Mouse (Mus musculus): ENCODE results near the gene Dnm3. TPM values are rescaled to one million over a fixed set of nuclear protein-coding genes. Genes with fewer than 3 reads are reported as not detected.

Gene Dnm3
- polyA plus RNA-seq, 1 experiment from 2014 or later: 11.3 TPM

DNA sequence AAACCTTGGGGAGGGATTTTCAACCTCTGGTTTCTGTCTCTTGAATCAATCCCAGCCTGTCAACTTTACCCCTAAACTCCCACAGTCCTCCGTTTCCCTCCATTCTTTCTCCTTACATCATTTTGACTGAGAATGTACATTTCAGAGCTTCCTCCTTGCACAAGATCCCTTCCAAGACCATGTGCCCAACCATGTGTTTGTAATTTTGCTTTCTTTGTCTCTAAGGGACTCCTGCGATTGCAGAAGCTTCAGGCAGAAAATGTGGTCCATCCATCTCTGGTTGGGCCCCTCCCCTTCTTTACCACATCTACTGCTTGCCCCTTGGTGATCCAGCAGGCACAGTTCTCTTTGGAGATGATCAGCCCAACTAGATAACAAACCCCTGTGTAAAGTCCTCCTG lies 165.2 kb downstream of the Dnm3 start:
- H3K4me3 ChIP-seq (ENCODE audit: low read depth, low read length): no peak overlapping the region
- H3K9me3 ChIP-seq (replicated peaks; ENCODE audit: control insufficient read depth, low read length): no peaks in the 10 kb centered on the region
- ATAC-seq (replicated peaks; ENCODE audit: insufficient number of reproducible peaks, low FRiP score, low TSS enrichment, low read depth): no peak
- H3K4me1 ChIP-seq (ENCODE audit: control insufficient read depth, insufficient read depth, low read length): no peaks in the 10 kb centered on the region
- no peaks in the 10 kb centered on the region for H3K36me3 ChIP-seq (replicated peaks; ENCODE audit: control insufficient read depth, insufficient read depth, low read depth, low read length)
- H3K27me3 ChIP-seq (ENCODE audit: control insufficient read depth, insufficient read depth, low read length): no peaks in the 10 kb centered on the region
- H3K4me2 ChIP-seq (ENCODE audit: low read depth, low read length): no peak overlapping the region
- H3K27ac ChIP-seq (replicated peaks; ENCODE audit: low read depth, low read length): no peak overlapping the region
- 53% methylated on average over 2 of the region's 2 CpGs for WGBS
- DNase-seq (ENCODE audit: low spot score): peak; percentile 59
- H3K9ac ChIP-seq (replicated peaks; ENCODE audit: low read length): no peak overlapping the region

DNA sequence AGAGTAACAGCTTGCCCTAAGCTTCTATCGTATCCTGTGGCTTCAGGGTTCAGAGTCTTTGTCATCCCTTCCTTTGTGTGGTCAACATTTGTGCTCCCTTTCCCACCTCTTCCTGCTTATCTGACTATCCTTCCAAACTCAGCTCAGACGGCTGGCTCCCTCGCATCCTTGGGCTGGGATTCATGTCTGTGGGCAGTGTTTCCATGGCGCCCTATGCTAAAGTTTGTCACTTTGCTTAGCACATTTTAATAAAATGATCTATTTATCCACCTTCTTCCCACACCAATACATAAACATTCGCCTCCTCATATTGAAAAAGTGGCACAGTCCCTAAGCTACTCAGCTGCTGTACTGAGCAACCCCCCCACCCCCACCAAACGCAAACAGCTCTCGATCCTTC lies 165.7 kb downstream of the Dnm3 start:
- ATAC-seq (replicated peaks; ENCODE audit: insufficient number of reproducible peaks, low FRiP score, low TSS enrichment, low read depth) (no peak), DNase-seq (ENCODE audit: low spot score) (no peak)
- Histone ChIP-seq H3K27ac (replicated peaks; ENCODE audit: low read depth, low read length) (no peak overlapping the region), H3K4me3 (ENCODE audit: low read depth, low read length) (no peak overlapping the region), H3K9me3 (replicated peaks; ENCODE audit: control insufficient read depth, low read length) (no peaks in the 10 kb centered on the region), H3K4me2 (ENCODE audit: low read depth, low read length) (no peak overlapping the region), H3K27me3 (ENCODE audit: control insufficient read depth, insufficient read depth, low read length) (no peaks in the 10 kb centered on the region), H3K36me3 (replicated peaks; ENCODE audit: control insufficient read depth, insufficient read depth, low read depth, low read length) (no peaks in the 10 kb centered on the region), H3K4me1 (ENCODE audit: control insufficient read depth, insufficient read depth, low read length) (no peaks in the 10 kb centered on the region), H3K9ac (replicated peaks; ENCODE audit: low read length) (no peak overlapping the region)
- 78% methylated on average over 7 of the region's 7 CpGs for WGBS

- H3K27ac ChIP-seq (replicated peaks; ENCODE audit: low read depth, low read length): peak overlapping the region; percentile 16; the same call in 1 of the 2 replicates
- no peak overlapping the region for H3K9ac ChIP-seq (replicated peaks; ENCODE audit: low read length)
- DNase-seq (ENCODE audit: low spot score): peak; percentile 60
- H3K36me3 ChIP-seq (replicated peaks; ENCODE audit: control insufficient read depth, insufficient read depth, low read depth, low read length): no peaks in the 10 kb centered on the region
- H3K4me3 ChIP-seq (ENCODE audit: low read depth, low read length): no peak overlapping the region
- H3K4me2 ChIP-seq (ENCODE audit: low read depth, low read length): no peak overlapping the region
- no peaks in the 10 kb centered on the region for H3K9me3 ChIP-seq (replicated peaks; ENCODE audit: control insufficient read depth, low read length)
- H3K27me3 ChIP-seq (ENCODE audit: control insufficient read depth, insufficient read depth, low read length): no peaks in the 10 kb centered on the region
- no peak for ATAC-seq (replicated peaks; ENCODE audit: insufficient number of reproducible peaks, low FRiP score, low TSS enrichment, low read depth)
- no peaks in the 10 kb centered on the region for H3K4me1 ChIP-seq (ENCODE audit: control insufficient read depth, insufficient read depth, low read length)
- WGBS: 40% methylated on average over 6 of the region's 6 CpGs
Measured at GRCm38 (mm10) chr1:162305247-162305646, 172.6 kb downstream of the Dnm3 start.

GRCm38 (mm10) chr1:162302480-162302879 lies 175.4 kb downstream of the Dnm3 start:
- Histone ChIP-seq H3K27ac (replicated peaks; ENCODE audit: low read depth, low read length) (no peak overlapping the region), H3K4me3 (ENCODE audit: low read depth, low read length) (no peak overlapping the region), H3K4me1 (ENCODE audit: control insufficient read depth, insufficient read depth, low read length) (no peaks in the 10 kb centered on the region), H3K36me3 (replicated peaks; ENCODE audit: control insufficient read depth, insufficient read depth, low read depth, low read length) (no peaks in the 10 kb centered on the region), H3K9ac (replicated peaks; ENCODE audit: low read length) (no peak overlapping the region), H3K4me2 (ENCODE audit: low read depth, low read length) (no peak overlapping the region), H3K27me3 (ENCODE audit: control insufficient read depth, insufficient read depth, low read length) (no peaks in the 10 kb centered on the region), H3K9me3 (replicated peaks; ENCODE audit: control insufficient read depth, low read length) (no peaks in the 10 kb centered on the region)
- 73% methylated on average over 4 of the region's 4 CpGs for WGBS
- ATAC-seq (replicated peaks; ENCODE audit: insufficient number of reproducible peaks, low FRiP score, low TSS enrichment, low read depth) (no peak), DNase-seq (ENCODE audit: low spot score) (no peak)

- Histone ChIP-seq H3K36me3 (replicated peaks; ENCODE audit: control insufficient read depth, insufficient read depth, low read depth, low read length) (no peaks in the 10 kb centered on the region), H3K9me3 (replicated peaks; ENCODE audit: control insufficient read depth, low read length) (no peaks in the 10 kb centered on the region), H3K4me1 (ENCODE audit: control insufficient read depth, insufficient read depth, low read length) (no peaks in the 10 kb centered on the region), H3K27me3 (ENCODE audit: control insufficient read depth, insufficient read depth, low read length) (no peaks in the 10 kb centered on the region), H3K9ac (replicated peaks; ENCODE audit: low read length) (no peak overlapping the region), H3K4me3 (ENCODE audit: low read depth, low read length) (no peak overlapping the region), H3K27ac (replicated peaks; ENCODE audit: low read depth, low read length) (no peak overlapping the region), H3K4me2 (ENCODE audit: low read depth, low read length) (no peak overlapping the region)
- DNase-seq (ENCODE audit: low spot score): no peak
- no peak for ATAC-seq (replicated peaks; ENCODE audit: insufficient number of reproducible peaks, low FRiP score, low TSS enrichment, low read depth)
- WGBS: 89% methylated on average over 12 of the region's 12 CpGs
Measured at GRCm38 (mm10) chr1:162299558-162300319, 178.1 kb downstream of the Dnm3 start.

DNA sequence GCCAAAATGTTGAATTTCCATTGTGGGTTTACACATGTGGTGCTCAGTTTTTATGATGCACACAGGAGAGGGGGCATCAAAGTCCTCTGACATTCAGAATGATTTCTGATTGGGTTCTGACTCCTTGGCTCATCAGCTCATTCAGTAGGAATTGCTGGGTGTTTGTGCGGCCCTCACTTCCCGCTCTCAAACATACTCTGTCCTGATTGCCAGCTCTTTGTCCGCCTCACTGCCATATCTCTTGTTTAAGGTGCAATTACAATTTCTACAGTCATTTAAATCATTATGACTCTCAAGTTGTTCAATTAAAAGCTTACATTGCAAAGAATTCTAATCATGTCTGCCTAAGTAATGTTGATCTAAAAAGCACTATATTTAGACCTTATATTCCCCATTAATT lies 179.3 kb downstream of the Dnm3 start:
- ATAC-seq (replicated peaks; ENCODE audit: insufficient number of reproducible peaks, low FRiP score, low TSS enrichment, low read depth) (no peak), DNase-seq (ENCODE audit: low spot score) (no peak)
- H3K27ac ChIP-seq (replicated peaks; ENCODE audit: low read depth, low read length): no peak overlapping the region
- no peak overlapping the region for H3K4me3 ChIP-seq (ENCODE audit: low read depth, low read length)
- no peaks in the 10 kb centered on the region for H3K4me1 ChIP-seq (ENCODE audit: control insufficient read depth, insufficient read depth, low read length)
- H3K9ac ChIP-seq (replicated peaks; ENCODE audit: low read length): no peak overlapping the region
- no peaks in the 10 kb centered on the region for H3K27me3 ChIP-seq (ENCODE audit: control insufficient read depth, insufficient read depth, low read length)
- H3K4me2 ChIP-seq (ENCODE audit: low read depth, low read length): no peak overlapping the region
- 92% methylated on average over 3 of the region's 3 CpGs for WGBS
- no peaks in the 10 kb centered on the region for H3K9me3 ChIP-seq (replicated peaks; ENCODE audit: control insufficient read depth, low read length)
- H3K36me3 ChIP-seq (replicated peaks; ENCODE audit: control insufficient read depth, insufficient read depth, low read depth, low read length): no peaks in the 10 kb centered on the region

- Histone ChIP-seq H3K27me3 (ENCODE audit: control insufficient read depth, insufficient read depth, low read length) (no peaks in the 10 kb centered on the region), H3K9ac (replicated peaks; ENCODE audit: low read length) (no peak overlapping the region), H3K27ac (replicated peaks; ENCODE audit: low read depth, low read length) (no peak overlapping the region), H3K4me1 (ENCODE audit: control insufficient read depth, insufficient read depth, low read length) (no peaks in the 10 kb centered on the region), H3K36me3 (replicated peaks; ENCODE audit: control insufficient read depth, insufficient read depth, low read depth, low read length) (no peaks in the 10 kb centered on the region), H3K4me2 (ENCODE audit: low read depth, low read length) (no peak overlapping the region), H3K4me3 (ENCODE audit: low read depth, low read length) (no peak overlapping the region), H3K9me3 (replicated peaks; ENCODE audit: control insufficient read depth, low read length) (no peaks in the 10 kb centered on the region)
- ATAC-seq (replicated peaks; ENCODE audit: insufficient number of reproducible peaks, low FRiP score, low TSS enrichment, low read depth): no peak
- no peak for DNase-seq (ENCODE audit: low spot score)
- 80% methylated on average over 5 of the region's 5 CpGs for WGBS
Measured at GRCm38 (mm10) chr1:162295443-162295842, 182.4 kb downstream of the Dnm3 start.

- no peak for DNase-seq (ENCODE audit: low spot score)
- H3K27me3 ChIP-seq (ENCODE audit: control insufficient read depth, insufficient read depth, low read length): no peaks in the 10 kb centered on the region
- no peak for ATAC-seq (replicated peaks; ENCODE audit: insufficient number of reproducible peaks, low FRiP score, low TSS enrichment, low read depth)
- H3K4me2 ChIP-seq (ENCODE audit: low read depth, low read length): no peak overlapping the region
- 94% methylated on average over 4 of the region's 4 CpGs for WGBS
- H3K4me3 ChIP-seq (ENCODE audit: low read depth, low read length): no peak overlapping the region
- no peaks in the 10 kb centered on the region for H3K9me3 ChIP-seq (replicated peaks; ENCODE audit: control insufficient read depth, low read length)
- H3K4me1 ChIP-seq (ENCODE audit: control insufficient read depth, insufficient read depth, low read length): no peaks in the 10 kb centered on the region
- H3K9ac ChIP-seq (replicated peaks; ENCODE audit: low read length): no peak overlapping the region
- H3K27ac ChIP-seq (replicated peaks; ENCODE audit: low read depth, low read length): no peak overlapping the region
- no peaks in the 10 kb centered on the region for H3K36me3 ChIP-seq (replicated peaks; ENCODE audit: control insufficient read depth, insufficient read depth, low read depth, low read length)
Measured at GRCm38 (mm10) chr1:162294572-162294910, 183.3 kb downstream of the Dnm3 start.
